Mouse (Mus musculus) heart, adult 18-20 months (tissue): ENCODE measurements around the gene Hmgn2. TPM values are rescaled to one million over a fixed set of nuclear protein-coding genes. Genes with fewer than 3 reads are reported as not detected.

Source experiments
- DNase-seq, 2 experiments: peaks; one replicate each; pipeline ENCODE4 v3.0.0; 2021 to 2022; ENCODE audit warnings: mixed read lengths in 1 of 2
- total RNA-seq, 2 experiments: library from RNA; stranded (reverse); gene quantifications; 2 replicates each; pipeline ENCODE4 v1.2.3; 2021

The Hmgn2 gene
- total RNA-seq, 2 experiments from 2014 or later, result 106 to 113 TPM

DNA sequence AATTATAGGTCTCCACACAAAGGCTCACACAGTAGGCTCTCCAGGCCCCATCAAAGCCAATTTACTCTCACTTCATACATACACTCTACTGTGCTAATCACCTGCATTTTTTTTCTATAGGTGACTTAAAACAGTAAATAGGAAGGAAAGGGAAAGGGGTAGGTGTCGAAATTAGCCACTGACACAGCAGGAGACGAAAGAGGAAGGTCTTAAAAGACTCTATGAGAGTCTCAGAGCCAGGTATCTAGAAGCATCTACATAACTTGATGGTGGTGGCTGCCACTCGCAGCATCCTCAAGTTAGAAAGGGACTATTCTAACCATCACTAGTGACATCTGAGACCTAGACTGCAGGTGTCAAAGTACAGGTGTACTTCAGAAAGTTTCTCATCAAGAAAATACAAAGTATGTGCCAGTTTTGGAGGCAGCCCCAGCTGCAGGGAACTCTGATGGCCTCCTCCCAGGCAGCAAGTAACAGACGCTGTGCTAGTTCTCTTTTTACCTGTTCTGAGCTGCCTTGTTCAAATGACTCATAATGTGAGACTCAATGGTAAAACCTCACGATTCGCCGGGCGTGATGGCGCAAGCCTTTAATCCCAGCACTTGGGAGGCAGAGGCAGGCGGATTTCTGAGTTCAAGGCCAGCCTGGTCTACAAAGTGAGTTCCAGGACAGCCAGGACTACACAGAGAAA, 9.7 kb upstream of the Hmgn2 start:
- no peak for DNase-seq

DNA sequence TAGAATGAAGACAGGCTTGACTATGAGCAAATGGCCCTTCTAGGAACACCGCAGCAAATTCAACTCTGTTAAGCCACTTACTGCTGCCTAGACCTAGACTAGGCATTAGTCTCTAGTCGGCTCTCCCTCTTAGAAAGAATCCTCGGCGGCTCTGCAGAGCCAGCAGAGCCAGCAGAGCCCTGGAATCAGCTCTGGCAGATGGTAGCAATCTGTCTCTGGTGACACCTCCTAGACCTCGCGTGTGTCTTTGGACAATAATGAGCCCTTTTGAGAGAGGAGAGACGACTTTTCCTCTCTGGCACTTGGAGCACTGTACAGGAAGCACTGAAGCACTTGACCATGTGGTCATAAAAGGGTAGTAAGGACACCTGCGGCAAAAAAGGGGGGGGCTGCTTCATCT, 3.3 kb upstream of the Hmgn2 start:
- no peak for DNase-seq

DNA sequence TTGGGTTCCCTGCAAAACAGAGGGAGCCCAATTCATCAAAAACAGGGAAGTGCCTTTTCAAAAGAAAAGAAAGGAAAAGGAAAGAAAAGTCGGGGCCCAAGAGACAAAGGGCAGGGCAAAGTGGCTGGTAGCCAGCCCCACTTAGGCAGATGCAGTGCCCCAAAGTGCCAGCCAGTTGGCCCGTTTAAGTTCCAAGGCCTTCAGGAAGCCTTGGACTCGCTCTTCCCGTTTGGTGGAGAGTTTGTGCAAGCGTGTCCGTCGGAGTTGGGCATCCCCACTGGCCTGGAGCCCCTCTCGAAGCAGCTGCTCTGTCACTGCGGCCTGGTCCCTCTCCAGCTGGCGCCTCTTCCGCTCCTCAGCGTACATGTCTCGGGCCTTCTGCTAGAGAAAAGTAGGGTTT, 2.4 kb upstream of the Hmgn2 start:
- DNase-seq, result no peak

DNA sequence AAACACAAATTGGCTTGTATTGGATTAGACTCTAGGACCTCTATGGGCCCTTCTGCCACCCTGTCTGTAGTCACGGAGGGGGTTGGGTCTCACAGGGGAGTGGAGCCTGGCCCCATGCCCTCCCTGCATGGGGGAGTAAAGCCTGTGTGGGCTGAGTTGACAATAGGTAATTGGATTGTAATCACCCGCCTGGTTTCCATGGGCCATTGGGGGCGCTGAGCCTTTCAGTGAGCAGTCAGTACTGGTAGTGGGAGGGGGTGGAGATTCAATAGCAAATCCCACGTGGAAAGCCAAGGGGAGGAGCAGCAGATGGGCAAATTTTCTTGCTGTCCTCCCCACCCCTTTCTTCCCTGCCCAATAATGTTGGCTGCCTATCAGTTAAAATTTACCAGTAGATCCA, 1.7 kb upstream of the Hmgn2 start:
- no peak for DNase-seq

DNA sequence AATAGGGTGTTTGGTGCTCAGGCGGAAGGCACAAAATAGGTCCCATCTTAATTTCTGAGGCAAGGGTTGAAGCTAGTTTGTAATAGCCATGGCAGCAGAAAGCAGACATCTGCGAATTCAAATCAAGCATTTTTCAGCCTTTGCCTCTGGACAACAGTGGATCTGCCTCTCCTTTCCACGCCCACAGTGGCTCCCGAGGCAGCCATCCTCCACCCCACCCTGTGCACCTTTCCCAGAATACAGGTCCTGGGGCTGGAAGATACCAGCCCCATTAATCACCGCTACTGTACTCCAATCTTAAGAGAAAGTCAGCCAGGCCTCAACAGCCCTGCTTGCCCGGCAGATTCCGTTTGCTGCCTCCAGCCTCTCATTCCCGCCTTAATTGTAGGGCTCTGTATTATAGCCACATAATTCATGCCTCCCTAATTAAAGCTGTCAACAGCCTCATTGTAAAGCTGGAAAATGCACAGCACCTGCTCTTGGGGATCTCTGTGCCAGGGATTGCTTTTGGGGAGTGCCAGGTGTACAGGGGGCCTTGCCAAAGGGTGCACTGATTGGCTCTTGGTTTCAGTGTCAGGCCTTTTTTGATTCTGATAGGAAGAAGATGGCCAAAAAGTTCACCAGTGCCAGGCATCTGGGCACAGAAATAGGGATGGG, 792 bp upstream of the Hmgn2 start:
- no peak for DNase-seq

DNA sequence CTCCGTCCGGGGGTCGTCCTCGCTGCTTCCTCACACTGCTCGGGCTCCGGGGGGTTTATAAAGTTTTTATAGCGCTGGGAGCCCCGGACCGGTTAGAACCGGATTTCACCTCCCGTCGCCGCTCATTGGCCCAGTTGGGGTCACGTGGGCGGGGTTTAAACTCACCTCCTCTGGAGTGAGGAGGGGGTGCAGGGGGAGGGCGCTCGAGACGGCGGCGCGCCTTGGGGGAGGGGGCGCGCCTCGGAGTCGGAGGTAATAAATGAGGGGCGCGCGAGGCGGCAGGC, 642 bp downstream of the Hmgn2 start:
- DNase-seq, result peak; percentile 91

DNA sequence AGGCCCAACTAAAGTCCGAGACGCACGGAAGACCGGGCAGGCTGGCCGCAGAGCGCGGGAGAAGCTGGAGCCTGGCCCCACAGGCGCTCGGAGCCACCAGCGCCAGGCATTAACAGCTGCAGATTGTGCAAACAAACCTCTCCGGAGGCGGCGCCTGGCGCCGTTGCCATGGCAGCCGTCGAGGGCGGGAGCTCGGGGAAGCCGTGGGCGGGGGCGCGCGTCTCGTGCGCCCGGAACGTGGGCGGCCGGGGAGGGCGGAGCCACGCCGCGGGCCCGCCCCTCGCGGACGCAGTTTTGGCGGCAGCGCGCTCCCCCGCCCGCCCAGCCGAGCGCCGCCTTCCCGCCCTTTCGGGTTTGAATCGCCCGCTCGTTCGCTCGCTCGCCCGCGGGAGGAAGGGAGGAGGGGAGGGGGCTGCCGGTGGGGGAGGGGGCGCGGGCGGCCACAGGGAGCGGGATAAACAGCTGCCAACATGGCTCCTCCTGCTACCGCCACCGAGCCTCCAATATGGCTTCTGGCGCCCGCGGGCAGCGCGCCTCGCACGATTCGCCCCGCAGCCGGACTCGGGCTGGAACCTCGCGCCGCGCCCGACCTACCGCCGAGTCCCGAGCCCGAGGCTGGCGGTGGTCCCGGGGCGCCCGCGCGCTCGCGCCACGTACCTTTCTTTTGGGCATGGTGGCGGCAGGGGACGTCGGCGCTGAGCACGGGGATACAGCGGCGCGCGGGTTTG, 1.1 kb downstream of the Hmgn2 start:
- DNase-seq, result peak; percentile 98 to 99

DNA sequence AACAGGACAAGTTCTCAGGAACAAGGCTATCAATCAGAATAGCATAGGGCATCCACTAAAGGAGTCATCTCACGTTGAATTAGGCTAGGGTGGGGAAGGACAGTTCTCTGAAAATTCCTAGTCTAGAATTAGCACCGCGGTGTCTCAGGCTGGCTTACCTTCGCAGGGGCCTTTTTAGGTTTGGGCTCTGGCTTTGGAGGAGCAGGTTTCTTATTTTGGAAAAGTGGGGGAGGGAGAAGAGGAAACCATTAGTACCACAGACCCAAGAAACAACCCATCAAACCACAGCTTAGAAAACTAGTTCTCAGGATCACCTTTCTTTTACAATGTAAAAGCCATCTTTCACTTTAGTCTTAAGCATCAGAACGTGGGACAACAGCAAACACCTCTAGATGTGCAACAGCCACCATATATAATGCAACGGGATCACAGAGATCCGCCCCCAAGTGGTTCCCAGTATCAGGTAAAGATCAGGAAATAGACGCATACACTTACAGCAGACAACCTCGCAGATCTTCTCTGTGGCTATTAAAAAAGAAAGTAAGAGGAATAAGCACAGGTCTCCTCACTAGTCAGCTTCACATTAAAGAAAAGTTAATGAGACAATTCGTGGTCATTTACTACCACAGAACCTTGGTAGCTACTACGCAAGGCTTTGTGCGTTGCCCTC, 2.0 kb downstream of the Hmgn2 start:
- no peak for DNase-seq

DNA sequence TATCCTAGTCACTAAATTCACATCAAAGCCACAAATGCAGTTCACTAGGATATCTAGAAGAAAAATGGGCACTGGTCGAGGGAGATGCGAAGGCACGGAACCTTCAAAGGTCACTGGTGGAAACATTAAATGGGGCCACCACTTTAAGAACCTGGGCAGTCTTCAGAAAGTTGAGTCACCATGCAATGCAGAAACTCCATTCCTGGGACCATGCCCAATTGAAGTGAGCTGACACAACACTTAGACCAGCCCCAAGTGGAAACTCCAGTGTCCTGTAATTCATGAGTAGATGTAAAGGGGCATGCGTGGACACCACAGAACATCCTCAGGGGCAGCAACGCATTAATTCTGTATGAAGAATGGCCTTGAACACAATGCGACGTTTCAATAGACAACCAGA, 5.9 kb downstream of the Hmgn2 start:
- DNase-seq, result no peak

DNA sequence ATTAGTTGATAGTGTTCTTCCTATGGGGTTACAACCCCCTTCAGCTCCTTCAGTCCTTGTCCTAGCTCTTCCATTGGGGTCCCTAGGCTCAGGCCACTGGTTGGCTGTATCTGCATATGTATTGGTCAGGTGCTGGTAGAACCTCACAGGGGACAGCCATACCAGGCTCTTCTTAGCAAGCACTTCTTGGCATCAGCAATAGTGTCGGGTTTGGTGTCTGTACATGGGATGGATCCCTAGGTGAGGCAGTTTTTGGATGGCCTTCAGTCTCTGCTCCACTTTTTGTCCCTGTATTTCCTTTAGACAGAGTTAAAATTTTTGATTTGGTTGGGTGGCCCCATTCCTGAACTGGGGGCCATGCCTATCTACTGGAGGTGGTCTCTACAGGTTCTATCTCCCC, 9.6 kb downstream of the Hmgn2 start:
- no peak for DNase-seq

DNA sequence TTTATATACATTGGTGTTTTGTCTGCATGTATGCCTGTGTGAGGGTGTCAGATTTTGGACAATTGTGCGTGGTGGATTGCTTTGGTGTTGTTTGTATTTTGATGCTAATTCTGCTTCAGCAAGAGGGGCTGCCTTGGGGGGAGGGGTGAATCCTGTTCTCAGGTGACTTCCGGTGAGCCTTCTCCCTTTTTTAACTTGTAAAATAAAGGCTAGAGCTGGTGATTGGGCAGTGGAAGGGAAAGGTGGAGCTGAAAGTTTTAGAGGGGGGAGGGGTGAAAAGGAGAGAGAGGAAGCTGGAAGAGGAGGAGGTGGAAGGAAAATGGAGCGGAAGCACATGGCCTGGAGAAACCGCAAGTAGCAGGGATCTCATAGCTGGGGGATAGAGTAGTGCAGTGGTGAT, 12.1 kb downstream of the Hmgn2 start:
- no peak for DNase-seq

DNA sequence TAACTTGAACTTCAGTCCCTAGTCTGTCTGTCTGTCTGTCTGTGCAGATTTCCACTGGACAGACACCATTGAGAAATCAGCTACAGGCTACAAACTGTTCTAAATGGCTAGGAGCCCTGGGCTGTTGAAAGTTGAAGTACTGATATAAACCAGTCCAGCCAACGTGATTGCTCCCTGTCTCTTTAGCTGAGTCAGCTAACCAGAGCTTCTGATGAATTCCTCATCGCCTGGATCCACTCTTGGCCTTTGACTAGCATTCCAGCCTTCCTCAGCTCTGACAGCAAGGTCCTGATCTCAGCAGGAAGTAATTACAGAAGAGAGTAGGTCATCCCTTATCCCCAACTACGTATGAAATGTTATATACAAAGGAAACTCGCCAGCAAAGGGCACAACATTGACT, 21.7 kb downstream of the Hmgn2 start:
- no peak for DNase-seq

DNA sequence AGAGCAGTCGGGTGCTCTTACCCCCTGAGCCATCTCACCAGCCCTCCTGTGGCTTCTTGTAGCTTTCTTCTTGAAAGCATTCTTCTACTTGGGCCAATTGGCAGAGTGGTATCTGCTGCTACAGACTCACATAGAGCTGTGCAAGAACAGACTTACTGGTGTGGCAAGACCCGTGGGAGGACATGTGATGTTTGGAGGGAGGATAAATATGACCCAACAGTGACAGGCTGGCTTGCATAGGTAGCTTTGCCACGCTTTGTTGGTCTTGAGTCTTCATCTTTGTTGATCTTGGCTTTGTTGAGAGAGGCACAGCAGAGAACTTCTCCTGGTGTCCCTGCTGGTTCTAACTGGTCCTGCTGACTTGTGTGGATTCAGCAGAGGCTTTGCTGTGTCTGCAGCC, 24.7 kb downstream of the Hmgn2 start:
- DNase-seq, result no peak

DNA sequence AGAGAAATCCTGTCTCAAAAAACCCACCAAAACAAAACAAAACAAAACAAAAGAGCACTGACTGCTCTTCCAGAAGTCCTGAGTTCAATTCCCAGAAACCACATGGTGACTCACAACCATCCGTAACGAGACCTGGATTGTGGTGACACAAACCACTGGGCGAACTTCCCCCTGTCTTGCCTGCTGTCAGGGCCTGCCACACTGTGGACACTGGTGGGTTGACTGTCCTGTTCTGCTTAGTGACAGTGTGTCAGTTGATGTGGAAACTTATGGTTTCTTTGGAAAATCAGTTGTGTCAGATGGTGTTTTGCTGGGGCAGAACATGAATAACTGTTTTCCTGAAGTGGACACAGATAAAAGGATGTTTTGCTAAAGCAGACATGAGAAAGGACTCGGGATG, 25.8 kb downstream of the Hmgn2 start:
- no peak for DNase-seq

DNA sequence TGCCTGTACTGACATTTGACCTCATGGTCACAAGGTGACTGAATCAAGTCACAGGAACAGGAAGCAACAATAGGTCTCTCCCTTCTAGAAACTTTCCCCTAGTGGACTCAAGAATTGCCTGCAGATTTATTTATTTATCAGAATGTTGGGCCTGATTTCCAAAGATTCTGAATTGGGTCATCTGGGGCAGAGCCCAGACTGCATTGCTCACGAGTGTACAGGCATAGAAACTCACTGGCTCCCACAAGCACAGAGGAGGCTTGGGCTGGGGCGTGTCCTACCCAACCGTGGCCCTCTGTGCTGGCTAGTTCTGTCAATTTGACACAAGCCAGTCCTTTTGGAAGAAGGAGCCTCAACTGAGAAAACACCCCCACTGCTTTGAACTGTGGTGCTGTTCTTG, 26.9 kb downstream of the Hmgn2 start:
- DNase-seq, result peak; percentile 35 to 54

DNA sequence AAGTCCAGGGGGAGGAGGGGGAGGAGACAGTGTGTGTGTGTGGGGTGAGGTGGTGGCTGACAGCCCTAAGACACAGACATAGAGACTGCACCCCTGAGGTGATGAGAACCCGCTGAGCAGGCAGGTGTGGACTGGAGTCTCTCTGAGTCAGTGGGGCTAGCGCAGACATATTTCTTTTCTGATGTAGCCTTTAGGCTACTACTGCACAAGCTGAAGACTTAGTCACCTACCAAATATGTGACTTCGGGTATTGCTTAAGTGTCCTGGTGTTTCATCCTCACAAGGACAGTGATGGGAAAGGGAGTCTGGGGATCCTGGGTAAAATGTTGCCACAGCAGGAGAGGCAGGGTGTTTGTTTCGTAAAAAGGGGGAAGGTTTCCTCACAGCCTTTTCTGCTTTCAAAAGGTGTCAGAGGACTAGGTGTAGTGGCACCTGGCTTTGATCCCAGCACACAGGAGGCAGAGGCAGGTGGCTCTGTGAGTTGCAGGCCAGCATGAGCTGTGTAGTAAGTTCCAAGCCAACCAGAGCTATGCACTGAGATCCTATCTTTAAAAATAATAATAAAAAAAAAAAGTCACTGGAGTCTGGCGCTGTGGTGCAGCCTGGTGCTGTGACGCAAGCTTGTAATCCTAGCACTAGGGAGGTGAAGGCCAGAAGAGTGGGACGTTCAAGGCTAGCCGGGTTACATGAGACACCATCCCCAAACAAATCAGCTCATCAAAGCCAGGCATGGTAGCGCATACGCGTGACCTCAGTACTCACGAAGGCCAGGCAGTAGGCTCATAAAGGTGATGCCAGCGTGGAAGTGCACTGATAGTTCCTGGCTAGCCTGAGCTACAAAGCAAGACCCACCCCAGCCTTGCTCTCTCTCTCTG, 27.8 kb downstream of the Hmgn2 start:
- no peak for DNase-seq

DNA sequence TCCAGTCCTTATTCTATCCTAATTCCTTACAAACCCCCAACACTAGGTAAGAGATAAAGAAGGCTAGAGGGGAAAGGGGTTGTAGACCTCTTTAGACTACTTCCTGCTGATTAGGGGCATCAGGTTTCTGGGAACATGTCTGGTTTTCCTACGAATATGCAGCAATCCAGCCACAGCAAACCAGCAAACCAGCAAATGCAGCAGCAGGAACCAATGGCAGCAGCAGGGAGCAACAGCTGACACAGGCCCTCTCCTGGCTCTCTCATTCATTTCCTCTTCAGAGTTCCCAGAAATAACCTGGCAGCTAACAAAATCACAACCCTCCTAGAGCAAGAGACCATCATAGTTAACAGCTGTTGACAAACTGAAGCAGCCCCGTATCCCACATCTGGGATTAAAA, 30.4 kb downstream of the Hmgn2 start:
- no peak for DNase-seq

DNA sequence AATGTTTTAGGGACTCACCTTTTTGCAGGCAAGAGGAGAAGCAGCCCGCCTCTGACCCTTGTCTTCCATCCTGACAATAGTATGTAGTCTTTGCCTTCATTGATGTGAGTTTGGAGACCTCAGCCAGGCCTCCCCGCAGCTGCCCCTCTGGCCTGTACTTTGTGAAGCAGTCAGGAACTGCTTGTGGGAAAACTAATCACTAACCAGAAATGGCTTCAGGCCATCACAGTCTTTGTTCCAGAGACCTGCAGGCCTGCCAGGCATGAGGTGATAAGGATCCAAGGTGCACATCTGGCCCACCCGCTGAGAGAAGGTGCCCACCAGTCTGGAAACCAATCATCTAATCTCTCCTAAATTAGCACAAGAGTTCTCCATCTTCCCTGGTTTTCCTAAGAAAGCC, 36.7 kb downstream of the Hmgn2 start:
- DNase-seq, result no peak

DNA sequence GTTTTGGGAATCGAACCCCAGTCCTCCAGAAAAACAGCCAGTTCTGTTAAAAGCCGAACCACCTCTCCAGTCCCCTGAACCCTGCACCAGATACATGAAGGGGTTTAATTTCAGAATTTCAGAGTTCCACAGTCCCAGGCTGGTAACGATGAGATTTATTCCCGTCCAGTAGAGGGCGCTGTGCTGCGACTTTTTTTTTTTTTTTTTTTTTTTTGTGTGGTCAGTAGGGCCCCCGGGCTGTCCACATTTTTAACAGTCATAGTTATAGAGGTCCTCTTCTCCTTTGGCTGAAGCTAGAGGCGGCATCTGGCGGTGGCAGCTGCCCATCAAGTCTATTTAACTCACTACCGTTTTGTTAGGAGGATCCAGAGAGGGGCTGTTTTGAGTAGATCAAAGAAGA, 37.1 kb downstream of the Hmgn2 start:
- peak in 1 of 2 experiments; percentile 43 for DNase-seq

DNA sequence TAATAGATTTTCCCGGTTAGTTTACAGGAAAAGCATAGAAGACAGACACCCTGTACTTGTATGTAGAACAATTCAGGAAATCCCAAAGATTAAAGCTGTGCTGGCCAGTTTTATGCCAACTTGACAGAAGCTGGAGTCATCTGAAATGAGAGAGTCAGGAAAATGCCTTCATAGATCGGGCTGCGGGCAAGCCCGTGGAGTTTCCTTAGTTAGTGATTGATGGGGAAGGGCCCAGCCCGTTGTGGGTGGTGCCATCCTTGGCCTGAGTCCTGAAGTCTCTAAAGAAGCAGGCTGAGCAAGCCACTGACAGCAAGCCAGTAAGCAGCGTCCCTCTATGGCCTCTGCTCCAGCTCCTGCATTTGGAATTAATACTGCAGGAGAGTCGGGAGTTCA, 39.2 kb downstream of the Hmgn2 start:
- DNase-seq, result peak; percentile 15 to 22

DNA sequence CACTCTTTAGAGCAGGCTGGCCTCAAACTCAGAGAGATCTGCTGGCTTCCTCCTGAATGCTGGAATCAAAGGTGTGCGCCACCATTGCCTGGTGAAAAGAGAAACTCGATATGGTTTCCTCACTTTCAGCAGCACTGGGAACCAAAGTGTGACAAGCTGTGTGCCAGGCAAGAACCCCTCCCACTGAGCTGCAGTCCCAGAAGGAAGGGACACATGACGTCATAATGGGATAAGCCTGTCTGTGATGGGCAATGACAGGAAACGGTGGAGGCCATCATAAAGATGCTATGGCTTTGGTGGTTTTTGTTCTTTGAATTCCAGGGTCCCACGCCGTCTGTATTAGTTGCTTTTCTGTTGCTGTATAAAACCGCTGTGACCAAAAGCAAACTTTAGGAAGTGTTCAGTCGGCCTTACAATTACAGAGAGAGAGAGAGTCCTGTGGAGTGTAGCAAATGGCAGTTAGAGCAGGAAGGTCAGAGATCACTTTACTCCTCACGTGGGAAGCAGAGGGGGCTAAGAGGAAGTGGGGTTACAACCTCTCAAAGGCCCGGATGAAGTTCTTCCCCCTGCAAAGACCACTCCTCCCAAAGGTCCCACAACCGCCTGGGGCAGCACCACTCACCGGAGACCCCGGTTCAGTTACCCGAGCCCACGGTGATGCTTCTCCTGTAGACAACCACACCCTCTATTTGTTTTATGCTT, 39.7 kb downstream of the Hmgn2 start:
- peak; percentile 12 to 32 for DNase-seq

DNA sequence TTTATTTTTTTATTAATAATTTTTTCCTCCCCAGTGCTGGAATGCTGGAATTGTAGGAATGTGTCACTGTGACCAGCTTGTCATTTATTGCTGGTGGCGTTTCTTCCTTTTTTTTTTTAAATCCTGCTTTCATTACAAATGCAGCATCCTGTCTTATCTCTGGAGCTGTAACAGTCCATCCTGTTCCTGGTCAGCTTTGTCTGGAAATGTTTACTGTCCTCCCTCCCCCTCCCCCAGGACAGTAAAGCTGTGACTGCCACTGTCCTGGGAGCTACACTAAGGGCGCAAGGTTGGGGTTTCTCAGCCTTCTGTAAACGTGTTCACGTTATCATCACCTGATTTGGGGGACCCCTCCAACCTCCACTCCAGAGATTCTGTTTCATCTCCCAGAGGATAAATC, 43.2 kb downstream of the Hmgn2 start:
- DNase-seq, result no peak
